Mouse (Mus musculus) NIH3T3 (cell line): ENCODE measurements around the gene Gm49361.
A peak's percentile ranks its signal among the peaks of the same experiment; 100 is the strongest.
"Not testable (repeated sequence)": the region's sequence is repeated elsewhere in the genome, so short reads cannot be mapped to it uniquely, and the experiment has no call there.

Source experiments
- DNase-seq: peaks from one replicate; pipeline ENCODE4 v3.0.0-alpha.2; 2012; ENCODE audit warnings: low read depth

The Gm49361 gene

GRCm38 (mm10) chr14:57688066-57688465, 57.8 kb downstream of the Gm49361 start:
- not testable (repeated sequence) for DNase-seq

GRCm38 (mm10) chr14:57687441-57687840, 58.5 kb downstream of the Gm49361 start:
- DNase-seq: no peak

GRCm38 (mm10) chr14:57686647-57687046, 59.3 kb downstream of the Gm49361 start:
- DNase-seq: no peak

GRCm38 (mm10) chr14:57684579-57684978, 61.3 kb downstream of the Gm49361 start:
- DNase-seq: peak; percentile 76

GRCm38 (mm10) chr14:57682751-57683150, 63.2 kb downstream of the Gm49361 start:
- no peak for DNase-seq

GRCm38 (mm10) chr14:57679958-57680535, 65.9 kb downstream of the Gm49361 start:
- peak; percentile 92 for DNase-seq

- DNase-seq: no peak
These were observed 66.4 kb downstream of the Gm49361 start for GRCm38 (mm10) chr14:57679523-57679922.

- peak; percentile 24 for DNase-seq
These were observed 70.4 kb downstream of the Gm49361 start for GRCm38 (mm10) chr14:57675481-57675880.

GRCm38 (mm10) chr14:57665628-57665950, 80.3 kb downstream of the Gm49361 start:
- no peak for DNase-seq

GRCm38 (mm10) chr14:57664822-57665627, 80.9 kb downstream of the Gm49361 start, which contains the start of gene Xpo4:
Xpo4 (minus strand) TSS chr14:57665430.
- DNase-seq: peak; percentile 83

GRCm38 (mm10) chr14:57664311-57664821, 81.5 kb downstream of the Gm49361 start:
- DNase-seq: peak; percentile 10

GRCm38 (mm10) chr14:57663630-57664029, 82.3 kb downstream of the Gm49361 start:
- no peak for DNase-seq

GRCm38 (mm10) chr14:57658301-57658700, 87.6 kb downstream of the Gm49361 start:
- peak; percentile 2 for DNase-seq

GRCm38 (mm10) chr14:57657500-57657899, 88.4 kb downstream of the Gm49361 start:
- no peak for DNase-seq

- DNase-seq: not testable (repeated sequence)
These were observed 89.4 kb downstream of the Gm49361 start for GRCm38 (mm10) chr14:57656519-57656918.

- DNase-seq: peak; percentile 15
These were observed 96.4 kb downstream of the Gm49361 start for GRCm38 (mm10) chr14:57649501-57649900.

GRCm38 (mm10) chr14:57646155-57646554, 99.7 kb downstream of the Gm49361 start:
- DNase-seq: no peak

GRCm38 (mm10) chr14:57639153-57639552, 106.8 kb downstream of the Gm49361 start:
- DNase-seq: peak; percentile 39

GRCm38 (mm10) chr14:57634141-57634540, 111.8 kb downstream of the Gm49361 start:
- no peak for DNase-seq

GRCm38 (mm10) chr14:57629595-57629994, 116.3 kb downstream of the Gm49361 start:
- no peak for DNase-seq

GRCm38 (mm10) chr14:57622934-57623333, 123.0 kb downstream of the Gm49361 start:
- no peak for DNase-seq

- DNase-seq: no peak
These were observed 124.2 kb downstream of the Gm49361 start for GRCm38 (mm10) chr14:57621699-57622098.

- no peak for DNase-seq
These were observed 125.2 kb downstream of the Gm49361 start for GRCm38 (mm10) chr14:57620598-57621236.
